Mouse (Mus musculus): ENCODE data around the gene Gse1. TPM values are rescaled to one million over a fixed set of nuclear protein-coding genes. Genes with fewer than 3 reads are reported as not detected.

The Gse1 gene
- polyA plus RNA-seq, 1 experiment from 2014 or later, result 17.8 TPM

DNA sequence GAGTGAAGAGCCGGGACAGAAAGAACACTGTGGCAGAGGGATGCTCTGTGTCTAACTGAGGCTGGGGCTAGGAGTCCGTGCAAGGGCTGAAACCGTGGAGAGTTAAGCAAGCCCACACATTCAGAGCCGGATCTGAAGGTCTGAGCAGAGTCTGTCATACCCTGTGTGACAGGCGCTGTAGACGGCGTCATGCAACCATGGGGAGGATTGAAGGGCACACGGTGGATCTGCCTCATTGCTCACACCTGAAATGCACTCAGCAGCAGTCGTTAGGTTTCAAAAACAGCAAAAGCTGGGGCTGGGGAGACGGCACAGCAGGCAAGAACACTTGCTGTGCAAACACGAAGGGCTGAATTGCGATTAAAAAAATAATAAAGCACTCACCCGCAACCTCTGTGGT, 116.3 kb downstream of the Gse1 start:
- Histone ChIP-seq H3K36me3 (ENCODE audit: control insufficient read depth, insufficient read depth, low read length) (no peaks in the 10 kb centered on the region), H3K27ac (ENCODE audit: low read depth, low read length) (peak overlapping the region; percentile 71; the same call in 1 of the 2 replicates), H3K9me3 (ENCODE audit: control insufficient read depth, low read length) (no peaks in the 10 kb centered on the region), H3K27me3 (ENCODE audit: control insufficient read depth, insufficient read depth, low read length) (no peaks in the 10 kb centered on the region), H3K4me2 (replicated peaks; ENCODE audit: low read depth, low read length) (no peak overlapping the region), H3K9ac (ENCODE audit: low read depth, low read length) (peak overlapping the region; percentile 31; the same call in 1 of the 2 replicates), H3K4me1 (replicated peaks; ENCODE audit: control insufficient read depth, insufficient read depth, low read length) (peaks cover 31% of the 10 kb centered on the region), H3K4me3 (ENCODE audit: low read depth, low read length) (no peak overlapping the region)
- no peak for ATAC-seq (ENCODE audit: low FRiP score)
- no peak for DNase-seq (ENCODE audit: low spot score)
- 29% methylated on average over 13 of the region's 13 CpGs for WGBS

DNA sequence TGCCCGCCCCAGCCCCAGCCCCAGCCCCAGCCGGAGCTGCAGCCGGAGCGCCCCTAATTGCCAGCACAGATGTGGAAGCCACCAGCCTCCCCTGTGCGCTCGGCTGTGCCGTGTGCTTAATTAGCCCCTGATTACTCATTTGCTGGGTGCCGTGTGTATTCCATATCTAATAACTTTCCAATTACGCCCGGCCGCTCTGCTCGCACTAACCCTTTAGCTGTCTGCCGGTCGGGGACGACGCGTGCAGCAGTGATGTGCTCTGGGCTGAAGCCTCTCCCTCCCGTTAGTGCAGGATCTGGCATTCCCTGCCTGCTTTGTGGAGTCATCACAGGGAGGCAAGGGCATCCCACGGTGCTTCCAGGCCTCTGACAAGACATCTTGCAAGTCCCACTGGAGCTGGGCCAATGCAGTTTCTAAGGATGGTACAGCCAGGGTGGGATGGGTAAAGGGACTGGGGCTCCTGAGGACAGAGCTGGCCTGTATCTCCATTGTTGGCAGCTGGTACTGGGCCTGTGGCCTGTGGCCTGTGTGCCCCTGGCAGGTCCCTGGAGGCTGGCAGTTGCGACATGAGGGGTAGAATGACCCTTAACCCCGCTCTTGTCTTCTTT, 119.6 kb downstream of the Gse1 start:
- Histone ChIP-seq H3K4me3 (ENCODE audit: low read depth, low read length) (no peak overlapping the region), H3K9me3 (ENCODE audit: control insufficient read depth, low read length) (no peaks in the 10 kb centered on the region), H3K36me3 (ENCODE audit: control insufficient read depth, insufficient read depth, low read length) (no peaks in the 10 kb centered on the region), H3K4me2 (replicated peaks; ENCODE audit: low read depth, low read length) (no peak overlapping the region), H3K27me3 (ENCODE audit: control insufficient read depth, insufficient read depth, low read length) (no peaks in the 10 kb centered on the region), H3K9ac (ENCODE audit: low read depth, low read length) (no peak overlapping the region; the same call in 1 of the 2 replicates), H3K27ac (ENCODE audit: low read depth, low read length) (peak overlapping the region; percentile 82), H3K4me1 (replicated peaks; ENCODE audit: control insufficient read depth, insufficient read depth, low read length) (peaks cover 25% of the 10 kb centered on the region)
- WGBS, result 56% methylated on average over 21 of the region's 21 CpGs
- DNase-seq (ENCODE audit: low spot score), result no peak
- ATAC-seq (ENCODE audit: low FRiP score), result peak; percentile 58; the same call in 1 of the 2 replicates

GRCm38 (mm10) chr8:120348922-120349321, 120.7 kb downstream of the Gse1 start:
- H3K9ac ChIP-seq (ENCODE audit: low read depth, low read length), result no peak overlapping the region
- H3K9me3 ChIP-seq (ENCODE audit: control insufficient read depth, low read length), result no peaks in the 10 kb centered on the region
- ATAC-seq (ENCODE audit: low FRiP score) (peak; percentile 53), DNase-seq (ENCODE audit: low spot score) (peak; percentile 46)
- WGBS, result 34% methylated on average over 11 of the region's 11 CpGs
- H3K4me1 ChIP-seq (replicated peaks; ENCODE audit: control insufficient read depth, insufficient read depth, low read length), result peaks cover 33% of the 10 kb centered on the region
- H3K27ac ChIP-seq (ENCODE audit: low read depth, low read length), result peak overlapping the region; percentile 82
- H3K4me2 ChIP-seq (replicated peaks; ENCODE audit: low read depth, low read length), result no peak overlapping the region
- H3K4me3 ChIP-seq (ENCODE audit: low read depth, low read length), result no peak overlapping the region
- no peaks in the 10 kb centered on the region for H3K36me3 ChIP-seq (ENCODE audit: control insufficient read depth, insufficient read depth, low read length)
- H3K27me3 ChIP-seq (ENCODE audit: control insufficient read depth, insufficient read depth, low read length), result no peaks in the 10 kb centered on the region

- Histone ChIP-seq H3K27ac (ENCODE audit: low read depth, low read length) (no peak overlapping the region), H3K36me3 (ENCODE audit: control insufficient read depth, insufficient read depth, low read length) (no peaks in the 10 kb centered on the region), H3K9me3 (ENCODE audit: control insufficient read depth, low read length) (no peaks in the 10 kb centered on the region), H3K4me1 (replicated peaks; ENCODE audit: control insufficient read depth, insufficient read depth, low read length) (peaks cover 35% of the 10 kb centered on the region), H3K4me2 (replicated peaks; ENCODE audit: low read depth, low read length) (no peak overlapping the region), H3K4me3 (ENCODE audit: low read depth, low read length) (no peak overlapping the region), H3K27me3 (ENCODE audit: control insufficient read depth, insufficient read depth, low read length) (no peaks in the 10 kb centered on the region), H3K9ac (ENCODE audit: low read depth, low read length) (no peak overlapping the region)
- 73% methylated on average over 7 of the region's 7 CpGs for WGBS
- no peak for DNase-seq (ENCODE audit: low spot score)
- no peak for ATAC-seq (ENCODE audit: low FRiP score)
Observed at GRCm38 (mm10) chr8:120351332-120352071, 123.2 kb downstream of the Gse1 start.

- peaks cover 34% of the 10 kb centered on the region for H3K4me1 ChIP-seq (replicated peaks; ENCODE audit: control insufficient read depth, insufficient read depth, low read length)
- no peaks in the 10 kb centered on the region for H3K27me3 ChIP-seq (ENCODE audit: control insufficient read depth, insufficient read depth, low read length)
- 69% methylated on average over 10 of the region's 10 CpGs for WGBS
- no peaks in the 10 kb centered on the region for H3K36me3 ChIP-seq (ENCODE audit: control insufficient read depth, insufficient read depth, low read length)
- no peak overlapping the region for H3K27ac ChIP-seq (ENCODE audit: low read depth, low read length)
- no peak overlapping the region for H3K4me3 ChIP-seq (ENCODE audit: low read depth, low read length)
- H3K9ac ChIP-seq (ENCODE audit: low read depth, low read length), result no peak overlapping the region
- DNase-seq (ENCODE audit: low spot score) (no peak), ATAC-seq (ENCODE audit: low FRiP score) (no peak)
- H3K9me3 ChIP-seq (ENCODE audit: control insufficient read depth, low read length), result no peaks in the 10 kb centered on the region
- H3K4me2 ChIP-seq (replicated peaks; ENCODE audit: low read depth, low read length), result no peak overlapping the region
Observed at GRCm38 (mm10) chr8:120352096-120352495, 123.8 kb downstream of the Gse1 start.

DNA sequence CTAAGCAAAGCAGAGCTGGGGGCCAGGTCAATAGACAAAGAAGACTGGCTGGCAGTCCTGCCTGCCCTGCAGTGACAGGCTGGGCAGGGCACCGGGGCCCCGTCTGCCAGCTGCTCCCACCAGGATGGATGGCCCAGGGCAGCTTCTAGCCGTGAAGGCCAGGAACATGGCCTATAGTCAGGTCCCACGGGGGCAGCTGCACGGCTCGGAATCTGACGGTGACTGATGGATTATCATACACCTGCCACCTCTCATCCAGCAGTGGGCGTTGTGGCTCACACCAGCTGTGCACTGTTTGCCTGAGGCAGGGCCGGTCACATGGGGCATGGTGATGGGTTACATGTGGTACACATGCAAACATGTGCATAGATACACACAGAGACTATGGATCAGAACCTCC, 127.8 kb downstream of the Gse1 start:
- Histone ChIP-seq H3K4me3 (ENCODE audit: low read depth, low read length) (no peak overlapping the region), H3K9ac (ENCODE audit: low read depth, low read length) (no peak overlapping the region), H3K9me3 (ENCODE audit: control insufficient read depth, low read length) (no peaks in the 10 kb centered on the region), H3K27me3 (ENCODE audit: control insufficient read depth, insufficient read depth, low read length) (no peaks in the 10 kb centered on the region), H3K4me2 (replicated peaks; ENCODE audit: low read depth, low read length) (no peak overlapping the region), H3K4me1 (replicated peaks; ENCODE audit: control insufficient read depth, insufficient read depth, low read length) (peaks cover 22% of the 10 kb centered on the region), H3K27ac (ENCODE audit: low read depth, low read length) (peak overlapping the region; percentile 67), H3K36me3 (ENCODE audit: control insufficient read depth, insufficient read depth, low read length) (no peaks in the 10 kb centered on the region)
- WGBS, result 41% methylated on average over 9 of the region's 9 CpGs
- peak; percentile 73 for ATAC-seq (ENCODE audit: low FRiP score)
- DNase-seq (ENCODE audit: low spot score), result peak; percentile 68

DNA sequence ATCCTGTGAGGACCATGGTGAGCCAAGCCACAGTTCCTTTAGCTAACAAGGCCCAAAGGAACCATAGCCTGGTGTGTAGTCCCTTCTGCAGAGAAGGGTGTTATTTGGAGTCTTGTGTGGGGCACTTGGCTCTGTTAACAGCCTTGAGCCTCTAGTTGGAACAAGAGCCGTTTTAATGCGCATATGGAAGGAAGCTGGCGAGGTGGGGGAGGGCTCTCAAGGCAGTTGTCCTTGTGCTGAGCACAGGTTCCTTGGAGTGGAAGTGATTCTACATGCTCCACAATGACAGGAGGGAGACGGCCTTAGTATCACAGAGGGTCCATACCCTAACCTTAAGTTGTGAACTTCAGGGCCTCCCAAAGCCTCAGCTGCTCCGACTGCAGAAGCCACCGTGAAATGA, 129.2 kb downstream of the Gse1 start:
- WGBS, result 73% methylated on average over 6 of the region's 6 CpGs
- ATAC-seq (ENCODE audit: low FRiP score), result no peak
- DNase-seq (ENCODE audit: low spot score), result no peak
- no peaks in the 10 kb centered on the region for H3K27me3 ChIP-seq (ENCODE audit: control insufficient read depth, insufficient read depth, low read length)
- peaks cover 22% of the 10 kb centered on the region for H3K4me1 ChIP-seq (replicated peaks; ENCODE audit: control insufficient read depth, insufficient read depth, low read length)
- H3K4me3 ChIP-seq (ENCODE audit: low read depth, low read length), result no peak overlapping the region
- no peak overlapping the region for H3K4me2 ChIP-seq (replicated peaks; ENCODE audit: low read depth, low read length)
- H3K27ac ChIP-seq (ENCODE audit: low read depth, low read length), result peak overlapping the region; percentile 2; the same call in 1 of the 2 replicates
- H3K9ac ChIP-seq (ENCODE audit: low read depth, low read length), result no peak overlapping the region
- no peaks in the 10 kb centered on the region for H3K9me3 ChIP-seq (ENCODE audit: control insufficient read depth, low read length)
- H3K36me3 ChIP-seq (ENCODE audit: control insufficient read depth, insufficient read depth, low read length), result no peaks in the 10 kb centered on the region

- Histone ChIP-seq H3K27ac (ENCODE audit: low read depth, low read length) (no peak overlapping the region), H3K4me1 (replicated peaks; ENCODE audit: control insufficient read depth, insufficient read depth, low read length) (peaks cover 6% of the 10 kb centered on the region), H3K4me2 (replicated peaks; ENCODE audit: low read depth, low read length) (no peak overlapping the region), H3K9ac (ENCODE audit: low read depth, low read length) (no peak overlapping the region), H3K9me3 (ENCODE audit: control insufficient read depth, low read length) (no peaks in the 10 kb centered on the region), H3K36me3 (ENCODE audit: control insufficient read depth, insufficient read depth, low read length) (no peaks in the 10 kb centered on the region), H3K4me3 (ENCODE audit: low read depth, low read length) (no peak overlapping the region), H3K27me3 (ENCODE audit: control insufficient read depth, insufficient read depth, low read length) (no peaks in the 10 kb centered on the region)
- no peak for ATAC-seq (ENCODE audit: low FRiP score)
- WGBS, result 87% methylated on average over 7 of the region's 8 CpGs
- DNase-seq (ENCODE audit: low spot score), result no peak
Observed at GRCm38 (mm10) chr8:120361301-120361700, 133.0 kb downstream of the Gse1 start.

All from hindbrain, embryonic 11.5 days (tissue).